Mouse (Mus musculus) neutrophil, adult 59 days (primary cell): Measurements from ENCODE around the gene 1700122O11Rik. TPM values are rescaled to one million over a fixed set of nuclear protein-coding genes. Genes with fewer than 3 reads are reported as not detected.

Experiments used
- total RNA-seq, 2 experiments: library from RNA; stranded (reverse); gene quantifications; 1 replicate in 1 of 2; 2 replicates in 1 of 2; pipeline ENCODE4 v1.2.4; 2023

The 1700122O11Rik gene
- total RNA-seq = not detected

DNA sequence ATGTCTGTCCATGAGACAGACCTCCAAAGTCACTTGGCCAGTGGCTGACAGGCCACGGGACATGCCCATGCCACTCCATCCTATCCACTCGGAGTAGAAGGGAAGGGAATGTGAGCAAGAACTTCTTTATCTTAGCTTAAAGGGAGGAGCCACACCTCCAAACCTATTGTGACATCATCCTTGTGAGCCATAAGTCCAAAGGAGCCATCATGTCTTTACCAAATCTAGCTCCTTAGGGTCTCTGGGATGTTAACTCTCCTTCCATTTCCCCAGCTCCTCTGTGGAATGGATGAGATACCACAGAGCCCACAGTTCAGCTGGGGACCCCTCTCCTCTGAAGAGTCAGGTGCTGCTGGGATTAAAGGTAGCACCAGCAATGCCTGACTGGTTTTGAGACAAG lies at the start of gene 1700122O11Rik:
Gene 1700122O11Rik (minus strand): TSS at position 101 of the 400 bp plus-strand sequence.

Other genes starting within 250 kb of the 1700122O11Rik start
- under 1 TPM in 1 of 2 experiments, not detected in 1; 0.82 TPM for gene Mdfi, start 203.6 kb downstream of the 1700122O11Rik start, total RNA-seq
- 10 to 100 TPM in 1 of 2 experiments, 1 to 10 TPM in 1; 9.3 to 10.6 TPM for gene Foxp4, start 113.6 kb downstream of the 1700122O11Rik start, total RNA-seq
- gene 1700067P10Rik, start 51.0 kb upstream of the 1700122O11Rik start, total RNA-seq = not detected
- gene 9830107B12Rik, start 108.0 kb upstream of the 1700122O11Rik start, total RNA-seq = 10 to 100 TPM; 59.3 to 70.6 TPM
- 10 to 100 TPM; 66.6 to 87.6 TPM for gene A530064D06Rik, start 129.0 kb upstream of the 1700122O11Rik start, total RNA-seq
- 100 to 1,000 TPM; 535 to 664 TPM for gene Trem1, start 194.5 kb upstream of the 1700122O11Rik start, total RNA-seq
- 100 to 1,000 TPM; 332 to 340 TPM for gene Trem3, start 209.5 kb upstream of the 1700122O11Rik start, total RNA-seq
- 10 to 100 TPM; 24.1 to 25.1 TPM for gene Treml4, start 226.0 kb upstream of the 1700122O11Rik start, total RNA-seq